Mouse (Mus musculus) megakaryocyte, embryonic 14.5 days (primary cell): Measurements from ENCODE around the gene Il24. TPM values are rescaled to one million over a fixed set of nuclear protein-coding genes. Genes with fewer than 3 reads are reported as not detected.

Experiments
- H3K27me3 ChIP-seq: replicated peaks from 2 replicates; pipeline ENCODE3; 2012; ENCODE audit warnings: inconsistent platforms
- H3K36me3 ChIP-seq: replicated peaks from 2 replicates; pipeline ENCODE3; 2012; ENCODE audit warnings: low read length, inconsistent platforms, mixed read lengths
- H3K4me1 ChIP-seq: 2 replicates; pipeline ENCODE4 v1.6.1; 2012; ENCODE audit warnings: inconsistent platforms
- H3K4me3 ChIP-seq: replicated peaks from 2 replicates; pipeline ENCODE3; 2012; ENCODE audit warnings: moderate library complexity, mild to moderate bottlenecking, inconsistent platforms
- H3K9me3 ChIP-seq: 2 replicates; pipeline ENCODE4 v1.6.1; 2012; ENCODE audit warnings: inconsistent platforms
- FLI1 ChIP-seq: IDR thresholded peaks from 2 replicates; pipeline ENCODE4 v1.6.1; 2012; ENCODE audit warnings: low read length, inconsistent platforms, mixed read lengths
- GATA1 ChIP-seq: IDR thresholded peaks from 3 replicates; pipeline ENCODE4 v1.6.1; 2012; ENCODE audit warnings: mixed read lengths, low read length, inconsistent platforms, borderline replicate concordance
- polyA plus RNA-seq: library from polyadenylated mRNA; stranded (reverse); fragments of >175 nt; gene quantifications from 2 replicates; pipeline ENCODE4 v1.2.3, GENCODE M21; 2012; ENCODE audit warnings: low replicate concordance; ENCODE audit not compliant: insufficient read depth

The Il24 gene
- polyA plus RNA-seq, 1 experiment, result not detected

DNA sequence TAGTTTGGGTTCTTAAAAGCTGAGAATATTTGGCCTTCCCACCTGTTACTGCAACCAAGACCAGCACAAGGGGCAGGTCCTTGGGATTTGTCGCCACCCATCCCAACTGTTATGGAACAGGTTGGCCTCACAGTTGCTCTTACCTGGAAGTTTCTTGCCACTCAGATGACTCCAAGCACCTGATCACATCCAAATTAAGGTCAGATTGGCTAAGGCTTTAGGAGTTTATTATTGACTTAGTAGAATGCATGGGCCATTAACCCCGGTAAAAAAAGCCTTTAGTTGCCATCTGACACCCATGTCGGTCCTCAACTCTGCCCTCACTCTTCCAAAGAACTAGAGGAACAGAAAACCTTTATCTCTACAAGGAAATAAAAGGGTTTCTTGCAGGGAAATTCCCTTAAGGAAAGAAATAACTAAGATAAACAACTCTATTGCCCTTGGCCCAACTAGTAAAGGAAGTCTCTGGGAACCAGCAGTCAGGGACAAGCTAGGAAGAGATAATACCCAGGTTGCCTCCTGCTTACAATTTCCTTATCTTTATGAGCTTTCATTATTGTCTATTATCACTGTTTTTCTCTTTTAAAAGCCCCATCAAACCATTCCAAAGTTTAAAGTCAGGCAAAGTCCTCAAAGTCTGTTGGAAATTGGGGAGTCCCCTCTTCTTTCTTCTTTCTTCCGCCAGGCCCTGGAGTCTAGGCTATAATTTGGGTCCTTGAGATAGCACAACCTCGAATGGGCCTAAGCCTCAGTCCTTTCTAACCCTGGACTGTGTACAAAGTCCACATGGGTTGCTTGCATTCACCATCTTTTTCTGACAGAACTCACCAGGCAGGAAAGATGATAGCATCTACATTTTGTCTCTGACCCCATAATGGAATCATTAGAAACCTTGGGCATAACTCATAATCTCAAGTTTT lies 54.8 kb downstream of the Il24 start:
- Histone ChIP-seq H3K27me3 (peaks cover 15% of the 10 kb centered on the region), H3K9me3 (no peaks in the 10 kb centered on the region), H3K36me3 (no peaks in the 10 kb centered on the region), H3K4me1 (peaks cover 19% of the 10 kb centered on the region), H3K4me3 (no peak overlapping the region)
- TF ChIP-seq GATA1, result no peak
- no peak for TF ChIP-seq FLI1

Other genes with a start within 250 kb of the Il24 start
- gene C4bp, start 225.8 kb downstream of the Il24 start, polyA plus RNA-seq, result not detected in 2 replicates
- gene Gm29427, start 171.7 kb downstream of the Il24 start, polyA plus RNA-seq, result not detected in 2 replicates
- 0.95 and 2.4 TPM in 2 replicates for gene Yod1, start 170.1 kb downstream of the Il24 start, polyA plus RNA-seq
- gene Pfkfb2, start 158.2 kb downstream of the Il24 start, polyA plus RNA-seq, result 1.8 and 2.5 TPM in 2 replicates
- gene AA986860, start 155.5 kb downstream of the Il24 start, polyA plus RNA-seq, result 4.5 and 39.9 TPM in 2 replicates
- gene Fcamr, start 86.6 kb downstream of the Il24 start, polyA plus RNA-seq, result not detected in 2 replicates
- gene Pigr, start 60.8 kb downstream of the Il24 start, polyA plus RNA-seq, result not detected in 2 replicates
- gene Fcmr, start 21.8 kb downstream of the Il24 start, polyA plus RNA-seq, result not detected in 2 replicates
- gene Il20, start 24.0 kb upstream of the Il24 start, polyA plus RNA-seq, result not detected in 2 replicates
- not detected in 2 replicates for gene Il19, start 52.7 kb upstream of the Il24 start, polyA plus RNA-seq
- not detected in 2 replicates for gene Il10, start 132.4 kb upstream of the Il24 start, polyA plus RNA-seq
- 178 and 286 TPM in 2 replicates for gene Mapkapk2, start 210.4 kb upstream of the Il24 start, polyA plus RNA-seq